Mouse (Mus musculus) kidney, postnatal 0 days (tissue): ENCODE data around the gene Pilrb1. TPM values are rescaled to one million over a fixed set of nuclear protein-coding genes. Genes with fewer than 3 reads are reported as not detected.
"Not testable (repeated sequence)": the region's sequence is repeated elsewhere in the genome, so short reads cannot be mapped to it uniquely, and the experiment has no call there.

Experiments
- ATAC-seq: fragments of 200-750 bp; cut with Nextera tagmentation; replicated peaks from 2 replicates; pipeline ENCODE4 v1.8.0; 2017; ENCODE audit warnings: low read depth, moderate number of reproducible peaks, moderate TSS enrichment, moderate library complexity; ENCODE audit not compliant: low FRiP score
- DNase-seq: peaks from one replicate; pipeline ENCODE4 v3.0.0-alpha.2; 2016; ENCODE audit warnings: low spot score
- H3K27ac ChIP-seq: fragments of 300-500 bp; sonication (generic); 2 replicates; pipeline ENCODE4 v1.5.1; 2014; ENCODE audit warnings: mild to moderate bottlenecking
- H3K27me3 ChIP-seq: fragments of 300-500 bp; sonication (generic); 2 replicates; pipeline ENCODE4 v1.6.1; 2014; ENCODE audit warnings: low read length, mixed read lengths; ENCODE audit not compliant: insufficient read depth
- H3K36me3 ChIP-seq: fragments of 300-500 bp; sonication (generic); 2 replicates; pipeline ENCODE4 v1.6.1; 2014; ENCODE audit warnings: low read length, mixed read lengths; ENCODE audit not compliant: insufficient read depth
- H3K4me1 ChIP-seq: fragments of 300-500 bp; sonication (generic); replicated peaks from 2 replicates; pipeline ENCODE4 v1.6.1; 2014; ENCODE audit warnings: antibody characterized with exemption, low read length, mixed read lengths; ENCODE audit not compliant: insufficient read depth
- H3K4me2 ChIP-seq: fragments of 300-500 bp; sonication (generic); 2 replicates; pipeline ENCODE4 v1.6.1; 2014; ENCODE audit warnings: mild to moderate bottlenecking, low read length, moderate library complexity, mixed read lengths
- H3K4me3 ChIP-seq: fragments of 300-500 bp; sonication (generic); replicated peaks from 2 replicates; pipeline ENCODE4 v1.5.1; 2014; ENCODE audit warnings: low read depth, low read length
- H3K9ac ChIP-seq: fragments of 300-500 bp; sonication (generic); 2 replicates; pipeline ENCODE4 v1.6.1; 2014; ENCODE audit warnings: low read depth, low read length
- H3K9me3 ChIP-seq: fragments of 300-500 bp; sonication (generic); replicated peaks from 2 replicates; pipeline ENCODE4 v1.6.1; 2016; ENCODE audit warnings: low read length, inconsistent platforms, mixed read lengths
- CTCF ChIP-seq: IDR thresholded peaks from 2 replicates; pipeline ENCODE4 v1.5.1; 2016; ENCODE audit warnings: antibody characterized with exemption, low read depth, mild to moderate bottlenecking, moderate library complexity
- WGBS: fragments of 180-500 bp; shearing (Covaris S2); extraction: QIAGEN DNeasy Blood & Tissue Kit; methylation state at CpG from one replicate; pipeline ENCODE4 v1.1.7; 2014; 5-methylcytosine and 5-hydroxymethylcytosine counted together
- polyA plus RNA-seq: library from polyadenylated mRNA; unstranded; fragments of >200 nt; fragmentation: Nextera tagmentation; extraction: Ambion mirVana; gene quantifications from 2 replicates; pipeline ENCODE4 v1.2.1, GENCODE M21; 2015

Gene Pilrb1
- polyA plus RNA-seq, 1 experiment from 2014 or later: 0.39 TPM

- DNase-seq (peak; percentile 37), ATAC-seq (no peak)
- no peaks in the 10 kb centered on the region for H3K27me3 ChIP-seq
- no peaks in the 10 kb centered on the region for H3K4me1 ChIP-seq
- H3K9ac ChIP-seq: no peak overlapping the region
- H3K36me3 ChIP-seq: no peaks in the 10 kb centered on the region
- WGBS: 49% methylated on average over 2 of the region's 2 CpGs
- no peak overlapping the region for H3K4me3 ChIP-seq
- no peaks in the 10 kb centered on the region for H3K9me3 ChIP-seq
- no peak overlapping the region for H3K27ac ChIP-seq
- peak; percentile 72 for TF ChIP-seq CTCF
- no peak overlapping the region for H3K4me2 ChIP-seq
These were observed 20.0 kb upstream of the Pilrb1 start for GRCm38 (mm10) chr5:137877860-137878259.

GRCm38 (mm10) chr5:137875054-137875453 lies 17.1 kb upstream of the Pilrb1 start:
- no peaks in the 10 kb centered on the region for H3K36me3 ChIP-seq
- H3K9me3 ChIP-seq: no peaks in the 10 kb centered on the region
- WGBS: 87% methylated on average over 2 of the region's 2 CpGs
- DNase-seq: no peak
- no peak overlapping the region for H3K9ac ChIP-seq
- TF ChIP-seq CTCF: no peak
- no peaks in the 10 kb centered on the region for H3K4me1 ChIP-seq
- no peaks in the 10 kb centered on the region for H3K27me3 ChIP-seq
- H3K27ac ChIP-seq: no peak overlapping the region
- no peak overlapping the region for H3K4me2 ChIP-seq
- no peak overlapping the region for H3K4me3 ChIP-seq
- no peak for ATAC-seq

GRCm38 (mm10) chr5:137872381-137872702 lies 14.4 kb upstream of the Pilrb1 start:
- WGBS: 28% methylated on average over 1 of the region's 1 CpGs
- H3K4me1 ChIP-seq, H3K4me3 ChIP-seq, ATAC-seq, H3K4me2 ChIP-seq, H3K9ac ChIP-seq, H3K36me3 ChIP-seq, H3K27me3 ChIP-seq, H3K27ac ChIP-seq, DNase-seq, H3K9me3 ChIP-seq: not testable (repeated sequence)

GRCm38 (mm10) chr5:137871644-137872380 lies 13.9 kb upstream of the Pilrb1 start, which contains the start of gene Pilrb2:
Gene Pilrb2 (minus strand): TSS chr5:137871815.
- ATAC-seq, H3K36me3 ChIP-seq, H3K27ac ChIP-seq, H3K9ac ChIP-seq, H3K27me3 ChIP-seq, H3K4me1 ChIP-seq, DNase-seq, H3K9me3 ChIP-seq, H3K4me3 ChIP-seq, H3K4me2 ChIP-seq: not testable (repeated sequence)
- WGBS: 86% methylated on average over 2 of the region's 3 CpGs

- DNase-seq, H3K9ac ChIP-seq, H3K4me1 ChIP-seq, H3K27me3 ChIP-seq, H3K36me3 ChIP-seq, H3K4me3 ChIP-seq, ATAC-seq, H3K27ac ChIP-seq, H3K9me3 ChIP-seq, H3K4me2 ChIP-seq: not testable (repeated sequence)
- WGBS: 87% methylated on average over 2 of the region's 2 CpGs
These were observed 10.7 kb upstream of the Pilrb1 start for GRCm38 (mm10) chr5:137868600-137868999.

- H3K27ac ChIP-seq, H3K4me1 ChIP-seq, H3K4me2 ChIP-seq, H3K9me3 ChIP-seq, H3K9ac ChIP-seq, H3K36me3 ChIP-seq, DNase-seq, H3K4me3 ChIP-seq, H3K27me3 ChIP-seq, ATAC-seq: not testable (repeated sequence)
- 86% methylated on average over 1 of the region's 1 CpGs for WGBS
These were observed 6.1 kb upstream of the Pilrb1 start for GRCm38 (mm10) chr5:137864008-137864407.

- WGBS: 68% methylated on average over 4 of the region's 5 CpGs
- DNase-seq, H3K27ac ChIP-seq, ATAC-seq, H3K4me3 ChIP-seq, H3K4me1 ChIP-seq, H3K36me3 ChIP-seq, H3K27me3 ChIP-seq, H3K9me3 ChIP-seq, H3K9ac ChIP-seq, H3K4me2 ChIP-seq: not testable (repeated sequence)
These were observed 1.0 kb downstream of the Pilrb1 start for GRCm38 (mm10) chr5:137856870-137857269.

GRCm38 (mm10) chr5:137854907-137855306 lies 3.0 kb downstream of the Pilrb1 start:
- H3K4me2 ChIP-seq, H3K4me1 ChIP-seq, H3K36me3 ChIP-seq, H3K27ac ChIP-seq, H3K27me3 ChIP-seq, DNase-seq, H3K9ac ChIP-seq, H3K9me3 ChIP-seq, ATAC-seq, H3K4me3 ChIP-seq: not testable (repeated sequence)
- 87% methylated on average over 3 of the region's 3 CpGs for WGBS

- H3K4me3 ChIP-seq, DNase-seq, H3K9ac ChIP-seq, H3K4me2 ChIP-seq, ATAC-seq, H3K4me1 ChIP-seq, H3K9me3 ChIP-seq, H3K27me3 ChIP-seq, H3K27ac ChIP-seq, H3K36me3 ChIP-seq: not testable (repeated sequence)
- 88% methylated on average over 1 of the region's 1 CpGs for WGBS
These were observed 7.6 kb downstream of the Pilrb1 start for GRCm38 (mm10) chr5:137850313-137850712.
